8 mouse cellular contexts compared by ENCODE assay signal in genomic region chr2:28374838-28375237, GRCm38 (mm10).
DNase-seq lines count a peak whose midpoint lies in the region; ATAC-seq and TF ChIP-seq lines count a peak whose summit lies in the region.

No protein-coding gene starts in this region.

- H3K9ac ChIP-seq in neural tube, embryonic 15.5 days (replicated peaks): no peak overlapping the region
- H3K9ac ChIP-seq in intestine, postnatal 0 days (ENCODE audit: low read depth, low read length): no peak overlapping the region
- H3K9ac ChIP-seq in limb, embryonic 14.5 days (ENCODE audit: low read depth, low read length, severe bottlenecking): no peak overlapping the region

- no peak for TF ChIP-seq POLR2A in limb, embryonic 14.5 days (IDR thresholded peaks at IDR 0.05; ENCODE audit: borderline replicate concordance, extremely low read depth, insufficient read depth, insufficient read length)

- H3K36me3 ChIP-seq in neural tube, embryonic 15.5 days: no peaks in the 10 kb centered on the region
- no peaks in the 10 kb centered on the region for H3K36me3 ChIP-seq in embryonic facial prominence, embryonic 10.5 days (replicated peaks)
- H3K36me3 ChIP-seq in intestine, postnatal 0 days (ENCODE audit: control insufficient read depth, insufficient read depth): no peaks in the 10 kb centered on the region
- H3K36me3 ChIP-seq in limb, embryonic 14.5 days (ENCODE audit: control insufficient read depth, insufficient read depth, low read length): no peaks in the 10 kb centered on the region

- H3K27ac ChIP-seq in neural tube, embryonic 15.5 days (replicated peaks): no peak overlapping the region
- H3K27ac ChIP-seq in embryonic facial prominence, embryonic 10.5 days (replicated peaks): no peak overlapping the region
- H3K27ac ChIP-seq in intestine, postnatal 0 days (ENCODE audit: low read depth, low read length): no peak overlapping the region
- H3K27ac ChIP-seq in limb, embryonic 14.5 days (replicated peaks; ENCODE audit: low read depth, low read length): no peak overlapping the region

- H3K27me3 ChIP-seq in neural tube, embryonic 15.5 days (replicated peaks): no peaks in the 10 kb centered on the region
- H3K27me3 ChIP-seq in embryonic facial prominence, embryonic 10.5 days (replicated peaks; ENCODE audit: low read depth, poor library complexity, severe bottlenecking): no peaks in the 10 kb centered on the region
- H3K27me3 ChIP-seq in intestine, postnatal 0 days (replicated peaks; ENCODE audit: control insufficient read depth, insufficient read depth, low read length): no peaks in the 10 kb centered on the region
- H3K27me3 ChIP-seq in limb, embryonic 14.5 days (ENCODE audit: control insufficient read depth, insufficient read depth, low read length): no peaks in the 10 kb centered on the region

- peaks cover 28% of the 10 kb centered on the region for H3K4me1 ChIP-seq in neural tube, embryonic 15.5 days
- peaks cover 44% of the 10 kb centered on the region for H3K4me1 ChIP-seq in embryonic facial prominence, embryonic 10.5 days
- H3K4me1 ChIP-seq in intestine, postnatal 0 days (replicated peaks; ENCODE audit: control insufficient read depth, insufficient read depth, low read length): no peaks in the 10 kb centered on the region
- peaks cover 22% of the 10 kb centered on the region for H3K4me1 ChIP-seq in limb, embryonic 14.5 days (ENCODE audit: control insufficient read depth, insufficient read depth, low read length)

- no peaks in the 10 kb centered on the region for H3K9me3 ChIP-seq in neural tube, embryonic 15.5 days (replicated peaks)
- no peaks in the 10 kb centered on the region for H3K9me3 ChIP-seq in embryonic facial prominence, embryonic 10.5 days
- no peaks in the 10 kb centered on the region for H3K9me3 ChIP-seq in intestine, postnatal 0 days (ENCODE audit: control insufficient read depth)
- H3K9me3 ChIP-seq in limb, embryonic 14.5 days (ENCODE audit: control insufficient read depth, low read length): no peaks in the 10 kb centered on the region

- peak; percentile 87 for TF ChIP-seq CTCF in intestine, postnatal 0 days (IDR thresholded peaks at IDR 0.05; ENCODE audit: low read depth)

- no peak overlapping the region for H3K4me2 ChIP-seq in neural tube, embryonic 15.5 days
- no peak overlapping the region for H3K4me2 ChIP-seq in intestine, postnatal 0 days (replicated peaks; ENCODE audit: low read depth)
- H3K4me2 ChIP-seq in limb, embryonic 14.5 days (replicated peaks; ENCODE audit: low read depth, low read length, severe bottlenecking): no peak overlapping the region

- peak; percentile 63 for DNase-seq in neural tube, embryonic 10.5 days (ENCODE audit: extremely low spot score, low spot score)
- peak; percentile 72 for DNase-seq in adrenal gland, postnatal 25 days
- peak; percentile 69 for DNase-seq in embryonic facial prominence, embryonic 10.5 days (ENCODE audit: low spot score)
- peak; percentile 47 for DNase-seq in limb, embryonic 14.5 days (ENCODE audit: low spot score)
- DNase-seq in ovary, postnatal 14 days (ENCODE audit: low spot score): peak; percentile 57
- DNase-seq in spleen, postnatal 36 days (ENCODE audit: low spot score in 2 of 2): no peak

- ATAC-seq in neural tube, embryonic 15.5 days (ENCODE audit: low FRiP score): no peak
- no peak for ATAC-seq in intestine, postnatal 0 days
- no peak for ATAC-seq in limb, embryonic 14.5 days (ENCODE audit: low FRiP score, low read depth)

- WGBS in neural tube, embryonic 15.5 days: 11% methylated on average over 3 of the region's 3 CpGs
- 16% methylated on average over 3 of the region's 3 CpGs for WGBS in embryonic facial prominence, embryonic 10.5 days
- WGBS in intestine, postnatal 0 days: 19% methylated on average over 3 of the region's 3 CpGs
- 13% methylated on average over 3 of the region's 3 CpGs for WGBS in limb, embryonic 14.5 days

- no peak overlapping the region for H3K4me3 ChIP-seq in neural tube, embryonic 15.5 days (replicated peaks)
- H3K4me3 ChIP-seq in embryonic facial prominence, embryonic 10.5 days: no peak overlapping the region
- H3K4me3 ChIP-seq in intestine, postnatal 0 days (ENCODE audit: low read depth, low read length): no peak overlapping the region
- H3K4me3 ChIP-seq in limb, embryonic 14.5 days (replicated peaks; ENCODE audit: low read length): no peak overlapping the region

Comparison
In these comparisons a context has a peak if more than half of its experiments do, and no peak if none do; other contexts are left out.
1. DNase-seq: peak in neural tube, embryonic 10.5 days (single experiment), adrenal gland, postnatal 25 days (single experiment), embryonic facial prominence, embryonic 10.5 days (single experiment), limb, embryonic 14.5 days (single experiment) and ovary, postnatal 14 days (single experiment); none in spleen, postnatal 36 days (0 of 2).